Mouse (Mus musculus) hindbrain, embryonic 14.5 days (tissue): Measurements from ENCODE around the gene Map7d1. TPM values are rescaled to one million over a fixed set of nuclear protein-coding genes. Genes with fewer than 3 reads are reported as not detected.

Source experiments
- ATAC-seq: fragments of 200-750 bp; cut with Nextera tagmentation; 2 replicates; pipeline ENCODE4 v1.8.0; 2017; ENCODE audit warnings: moderate number of reproducible peaks, mild to moderate bottlenecking, moderate TSS enrichment, moderate library complexity; ENCODE audit not compliant: low FRiP score
- DNase-seq: peaks from one replicate; pipeline ENCODE4 v3.0.0-alpha.2; 2015; ENCODE audit warnings: low spot score
- H3K27ac ChIP-seq: fragments of 300-500 bp; sonication (generic); 2 replicates; pipeline ENCODE4 v1.5.1; 2014; ENCODE audit warnings: mild to moderate bottlenecking, moderate library complexity
- H3K27me3 ChIP-seq: fragments of 300-500 bp; sonication (generic); 2 replicates; pipeline ENCODE4 v1.6.1; 2014; ENCODE audit warnings: mild to moderate bottlenecking, low read length, mixed read lengths; ENCODE audit not compliant: control insufficient read depth, insufficient read depth
- H3K36me3 ChIP-seq: fragments of 300-500 bp; sonication (generic); replicated peaks from 2 replicates; pipeline ENCODE4 v1.6.1; 2014; ENCODE audit not compliant: control insufficient read depth, insufficient read depth
- H3K4me1 ChIP-seq: fragments of 300-500 bp; sonication (generic); replicated peaks from 2 replicates; pipeline ENCODE4 v1.6.1; 2014; ENCODE audit warnings: antibody characterized with exemption, low read length, mixed read lengths; ENCODE audit not compliant: control insufficient read depth, insufficient read depth
- H3K4me2 ChIP-seq: fragments of 300-500 bp; sonication (generic); replicated peaks from 2 replicates; pipeline ENCODE4 v1.6.1; 2014; ENCODE audit warnings: mild to moderate bottlenecking, moderate library complexity
- H3K4me3 ChIP-seq: fragments of 300-500 bp; sonication (generic); replicated peaks from 2 replicates; pipeline ENCODE4 v1.5.1; 2014; ENCODE audit warnings: mild to moderate bottlenecking, low read length
- H3K9ac ChIP-seq: fragments of 300-500 bp; sonication (generic); 2 replicates; pipeline ENCODE4 v1.6.1; 2014
- H3K9me3 ChIP-seq: fragments of 300-500 bp; sonication (generic); 2 replicates; pipeline ENCODE4 v1.6.1; 2016; ENCODE audit warnings: low read length; ENCODE audit not compliant: control insufficient read depth
- WGBS: fragments of 180-500 bp; shearing (Covaris S2); extraction: QIAGEN DNeasy Blood & Tissue Kit; methylation state at CpG from one replicate; pipeline ENCODE4 v1.1.7; 2014; 5-methylcytosine and 5-hydroxymethylcytosine counted together
- polyA plus RNA-seq: library from polyadenylated mRNA; unstranded; fragments of >200 nt; fragmentation: Nextera tagmentation; extraction: Ambion mirVana; gene quantifications from 2 replicates; pipeline ENCODE4 v1.2.1, GENCODE M21; 2014

Gene Map7d1
- polyA plus RNA-seq, 1 experiment from 2014 or later: 84.2 TPM

DNA sequence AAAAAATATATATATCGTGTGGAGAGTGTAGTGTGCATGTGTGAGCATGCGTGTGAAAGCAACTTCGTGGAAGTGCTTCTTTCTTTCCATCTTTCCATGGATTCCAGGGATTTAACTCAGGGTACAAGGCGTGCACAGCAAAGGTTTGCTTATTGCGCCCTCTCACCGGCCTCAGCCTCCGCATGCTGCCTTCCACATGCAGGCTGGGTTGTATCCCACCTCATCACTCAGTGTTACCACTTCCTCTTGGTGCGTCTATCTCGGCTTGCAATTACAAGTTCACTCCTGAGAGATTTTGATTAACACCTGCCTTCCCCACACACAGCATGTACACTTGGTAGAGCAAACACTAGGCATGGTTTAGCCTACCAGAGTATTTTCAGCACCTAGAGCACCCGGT lies 21.0 kb downstream of the Map7d1 start:
- no peak for ATAC-seq
- Histone ChIP-seq H3K4me1 (no peaks in the 10 kb centered on the region), H3K27me3 (no peaks in the 10 kb centered on the region), H3K27ac (no peak overlapping the region), H3K4me2 (no peak overlapping the region), H3K36me3 (peaks cover 99% of the 10 kb centered on the region), H3K9ac (no peak overlapping the region), H3K9me3 (no peaks in the 10 kb centered on the region), H3K4me3 (no peak overlapping the region)
- WGBS: 92% methylated on average over 10 of the region's 10 CpGs
- no peak for DNase-seq

DNA sequence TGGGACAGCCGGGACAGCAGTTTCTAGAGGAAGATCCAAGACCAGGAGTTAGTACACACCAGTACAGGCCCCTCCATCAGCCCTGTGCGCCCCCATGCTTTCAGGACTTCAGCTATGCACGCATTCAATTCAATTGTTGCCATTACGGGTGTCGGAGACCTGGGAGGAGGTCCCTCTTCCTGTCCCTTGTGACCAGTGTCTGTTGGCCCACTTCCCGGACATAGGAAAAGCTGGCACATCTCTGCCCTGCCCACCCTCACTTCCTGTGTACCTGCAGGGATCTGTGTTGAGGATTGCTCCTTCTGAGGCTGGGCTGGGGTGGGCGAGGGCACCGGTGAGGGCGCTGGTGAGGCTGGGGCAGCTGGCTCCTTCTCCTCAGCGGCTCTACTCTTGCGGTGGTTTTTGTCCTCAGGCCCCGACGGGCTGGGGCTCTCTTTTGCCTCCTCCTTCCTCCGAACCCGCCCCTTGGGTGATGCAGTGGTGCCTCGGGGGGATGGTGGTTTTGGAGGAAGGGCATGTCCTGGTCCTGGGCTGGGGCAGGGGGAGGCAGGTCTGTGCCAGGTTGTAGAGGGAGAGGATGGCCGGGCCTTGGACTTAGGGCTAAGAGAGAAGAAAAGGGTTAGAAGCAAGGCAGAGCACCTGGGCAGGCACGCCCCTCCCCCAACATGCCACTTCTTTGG lies 21.5 kb downstream of the Map7d1 start:
- DNase-seq (no peak), ATAC-seq (no peak)
- Histone ChIP-seq H3K4me3 (no peak overlapping the region), H3K9ac (no peak overlapping the region), H3K9me3 (no peaks in the 10 kb centered on the region), H3K4me2 (no peak overlapping the region), H3K4me1 (no peaks in the 10 kb centered on the region), H3K27ac (no peak overlapping the region), H3K27me3 (no peaks in the 10 kb centered on the region), H3K36me3 (peaks cover 99% of the 10 kb centered on the region)
- WGBS: 79% methylated on average over 18 of the region's 18 CpGs

DNA sequence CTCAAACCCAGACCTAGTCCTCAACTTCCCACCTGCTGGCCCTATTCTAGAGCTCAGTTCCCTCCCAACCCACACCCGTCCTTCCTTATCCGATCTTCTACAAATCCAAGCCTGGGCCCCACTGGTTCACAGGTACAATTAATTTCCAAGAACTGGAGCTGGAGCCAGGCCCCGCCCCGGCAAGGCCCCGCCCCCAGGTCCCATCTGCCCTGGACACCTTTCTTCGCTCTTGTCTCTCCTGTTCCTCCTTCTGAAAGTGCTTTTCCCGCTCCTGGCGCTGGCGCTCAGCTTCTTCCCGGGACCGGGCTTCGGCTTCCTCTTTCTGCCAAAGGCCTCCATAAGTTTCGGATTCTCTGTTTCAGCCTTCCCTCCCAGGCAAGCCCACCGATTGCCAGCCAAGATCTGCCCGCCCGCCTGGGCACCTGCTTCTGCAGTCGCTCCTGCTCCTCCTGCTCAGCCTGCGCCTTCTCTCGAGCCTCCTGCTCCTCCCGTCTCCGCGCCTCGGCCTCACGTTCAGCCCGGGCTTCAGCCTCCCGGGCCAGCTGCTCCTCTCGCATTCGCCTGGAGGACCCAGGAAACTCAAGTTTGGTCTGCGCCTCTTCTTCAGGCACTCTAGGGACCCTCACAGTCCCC lies 22.4 kb downstream of the Map7d1 start:
- H3K4me3 ChIP-seq: no peak overlapping the region
- H3K4me1 ChIP-seq: no peaks in the 10 kb centered on the region
- no peaks in the 10 kb centered on the region for H3K9me3 ChIP-seq
- no peak overlapping the region for H3K9ac ChIP-seq
- DNase-seq: no peak
- no peak overlapping the region for H3K4me2 ChIP-seq
- no peak overlapping the region for H3K27ac ChIP-seq
- ATAC-seq: no peak
- H3K27me3 ChIP-seq: no peaks in the 10 kb centered on the region
- peaks cover 90% of the 10 kb centered on the region for H3K36me3 ChIP-seq
- 89% methylated on average over 29 of the region's 29 CpGs for WGBS

DNA sequence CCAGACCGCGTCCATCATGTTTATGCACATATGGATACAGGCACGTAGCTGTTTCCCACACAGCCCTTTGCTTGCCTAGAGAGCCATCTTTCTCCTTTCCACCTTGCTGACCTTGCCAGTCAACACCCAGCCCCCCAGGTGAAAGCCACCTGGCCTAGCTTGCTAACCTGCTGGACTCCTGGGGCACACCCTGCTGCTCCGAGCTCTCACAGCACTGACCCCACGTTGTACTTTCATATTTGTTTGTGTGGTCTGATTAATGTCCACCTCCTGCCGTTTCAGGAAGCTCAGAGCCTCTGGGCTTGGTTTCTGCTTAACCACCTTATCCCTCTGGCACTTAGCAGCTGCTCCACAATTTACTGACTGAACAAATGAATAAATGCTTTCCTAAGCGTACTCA lies 26.2 kb downstream of the Map7d1 start:
- Histone ChIP-seq H3K27me3 (no peaks in the 10 kb centered on the region), H3K4me3 (no peak overlapping the region), H3K9ac (no peak overlapping the region), H3K4me2 (no peak overlapping the region), H3K27ac (no peak overlapping the region), H3K36me3 (peaks cover 52% of the 10 kb centered on the region), H3K4me1 (no peaks in the 10 kb centered on the region), H3K9me3 (no peaks in the 10 kb centered on the region)
- DNase-seq: no peak
- WGBS: 68% methylated on average over 7 of the region's 7 CpGs
- no peak for ATAC-seq

DNA sequence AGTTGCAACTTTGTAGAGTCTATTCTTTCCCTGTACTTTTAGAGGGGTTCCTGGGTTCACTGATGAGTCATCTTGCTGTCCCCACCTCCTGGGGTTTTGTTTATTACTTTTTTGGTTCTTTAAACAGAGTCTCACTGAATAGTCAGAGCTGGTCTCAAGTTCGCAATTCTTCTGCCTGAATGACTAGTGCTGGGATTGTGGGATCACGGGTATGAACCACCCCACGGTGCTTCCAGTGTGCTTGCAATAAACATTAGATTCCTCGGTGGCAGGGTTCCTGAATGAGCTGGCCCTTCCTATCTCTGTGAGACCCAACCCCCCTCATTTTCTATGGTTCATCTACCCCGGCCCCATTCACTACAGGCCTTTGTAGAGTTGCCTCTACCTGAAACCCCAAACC lies 28.0 kb downstream of the Map7d1 start:
- Histone ChIP-seq H3K9me3 (no peaks in the 10 kb centered on the region), H3K36me3 (peaks cover 34% of the 10 kb centered on the region), H3K4me3 (no peak overlapping the region), H3K4me2 (no peak overlapping the region), H3K9ac (no peak overlapping the region), H3K27ac (no peak overlapping the region), H3K27me3 (no peaks in the 10 kb centered on the region), H3K4me1 (no peaks in the 10 kb centered on the region)
- no peak for DNase-seq
- 17% methylated on average over 5 of the region's 5 CpGs for WGBS
- no peak for ATAC-seq

DNA sequence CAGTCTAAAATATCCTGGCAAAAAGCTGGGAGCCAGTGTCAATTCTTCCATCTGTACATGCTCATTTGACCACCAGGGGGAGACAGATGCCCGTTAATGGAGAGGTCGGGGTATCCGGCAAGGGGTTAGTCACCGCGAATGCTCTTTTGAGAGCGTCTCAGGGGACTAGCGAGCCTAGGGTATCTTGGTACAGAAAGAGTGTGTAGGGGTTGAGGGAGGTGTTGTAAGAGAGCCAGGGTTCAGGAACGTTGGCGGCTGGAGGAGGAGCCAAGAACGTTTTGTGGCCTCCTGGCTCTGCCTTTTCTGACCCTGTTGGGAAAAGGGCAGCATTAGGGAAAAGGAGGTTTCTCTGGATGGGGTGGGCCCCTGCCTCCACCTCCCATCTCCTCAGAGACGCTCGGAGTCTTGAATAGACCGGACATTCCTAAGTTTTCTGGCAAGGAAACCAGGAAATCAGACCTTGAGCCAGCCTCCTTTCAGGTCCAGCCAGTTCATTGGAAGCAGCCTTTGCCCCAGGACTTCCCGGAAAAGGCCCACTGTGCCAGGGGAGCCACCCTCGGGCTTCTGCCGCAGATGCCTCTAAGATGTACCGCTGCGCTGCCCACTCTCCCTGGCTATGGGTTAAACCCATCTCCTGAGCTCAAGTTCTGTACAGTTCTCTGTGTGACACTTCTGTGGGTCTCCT lies 28.9 kb downstream of the Map7d1 start:
- 8% methylated on average over 18 of the region's 18 CpGs for WGBS

DNA sequence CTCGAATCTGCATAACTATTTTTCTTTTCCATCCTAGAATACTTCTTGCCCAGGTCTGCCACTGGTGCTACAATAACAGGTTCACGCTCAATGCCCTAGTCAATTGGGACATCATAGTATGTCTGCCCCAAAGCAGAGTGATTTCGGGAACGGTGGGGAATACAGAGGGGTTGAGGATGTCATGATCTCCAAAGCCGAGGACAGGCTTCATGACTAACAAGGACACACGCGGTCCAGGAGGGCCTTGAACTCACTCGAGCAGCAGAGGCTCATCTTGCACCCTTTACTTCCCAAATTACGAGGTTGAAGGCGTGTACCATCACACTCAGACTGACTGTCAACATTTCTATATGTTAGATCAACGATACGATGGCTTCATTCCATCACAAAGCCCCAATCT lies 29.5 kb downstream of the Map7d1 start:
- Histone ChIP-seq H3K9ac (no peak overlapping the region; the same call in 1 of the 2 replicates), H3K27ac (no peak overlapping the region), H3K4me3 (no peak overlapping the region), H3K9me3 (no peaks in the 10 kb centered on the region), H3K4me1 (no peaks in the 10 kb centered on the region), H3K4me2 (peak overlapping the region; percentile 47; the same call in 1 of the 2 replicates), H3K36me3 (peaks cover 19% of the 10 kb centered on the region), H3K27me3 (no peaks in the 10 kb centered on the region)
- ATAC-seq (peak; percentile 39; the same call in 1 of the 2 replicates), DNase-seq (no peak)
- 58% methylated on average over 12 of the region's 12 CpGs for WGBS

More for the DNA sequence above, 28.9 kb downstream of the Map7d1 start:
- ATAC-seq (peak; percentile 81; the same call in 1 of the 2 replicates), DNase-seq (peak; percentile 93)
- peak overlapping the region; percentile 47 for H3K4me2 ChIP-seq
- no peaks in the 10 kb centered on the region for H3K27me3 ChIP-seq
- peak overlapping the region; percentile 9; the same call in 1 of the 2 replicates for H3K4me3 ChIP-seq
- H3K9ac ChIP-seq: peak overlapping the region; percentile 21; the same call in 1 of the 2 replicates
- H3K36me3 ChIP-seq: peaks cover 25% of the 10 kb centered on the region
- no peaks in the 10 kb centered on the region for H3K9me3 ChIP-seq
- H3K4me1 ChIP-seq: no peaks in the 10 kb centered on the region
- H3K27ac ChIP-seq: no peak overlapping the region

DNA sequence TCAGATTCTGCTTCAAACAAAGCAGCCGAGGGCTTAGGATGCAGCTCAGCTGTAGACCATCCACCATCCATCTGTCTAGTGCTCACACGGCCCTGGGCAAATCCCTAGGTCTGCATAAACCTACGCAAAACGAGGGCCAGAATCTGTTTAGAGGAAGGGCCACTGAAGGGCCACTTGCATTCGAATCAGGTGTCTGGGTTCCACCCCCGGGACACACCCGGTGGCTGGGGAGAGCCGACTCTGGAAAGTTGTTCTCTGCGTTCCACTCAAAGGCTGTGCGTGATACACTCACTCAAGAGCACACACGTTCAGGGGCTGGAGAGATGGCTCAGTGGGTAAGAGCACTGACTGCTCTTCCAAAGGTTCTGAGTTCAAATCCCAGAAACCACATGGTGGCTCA lies 33.5 kb downstream of the Map7d1 start:
- ATAC-seq (no peak), DNase-seq (no peak)
- WGBS: 86% methylated on average over 11 of the region's 11 CpGs
- Histone ChIP-seq H3K9ac (no peak overlapping the region), H3K4me2 (no peak overlapping the region), H3K27me3 (no peaks in the 10 kb centered on the region), H3K4me1 (no peaks in the 10 kb centered on the region), H3K36me3 (no peaks in the 10 kb centered on the region), H3K4me3 (no peak overlapping the region), H3K9me3 (no peaks in the 10 kb centered on the region), H3K27ac (no peak overlapping the region)

DNA sequence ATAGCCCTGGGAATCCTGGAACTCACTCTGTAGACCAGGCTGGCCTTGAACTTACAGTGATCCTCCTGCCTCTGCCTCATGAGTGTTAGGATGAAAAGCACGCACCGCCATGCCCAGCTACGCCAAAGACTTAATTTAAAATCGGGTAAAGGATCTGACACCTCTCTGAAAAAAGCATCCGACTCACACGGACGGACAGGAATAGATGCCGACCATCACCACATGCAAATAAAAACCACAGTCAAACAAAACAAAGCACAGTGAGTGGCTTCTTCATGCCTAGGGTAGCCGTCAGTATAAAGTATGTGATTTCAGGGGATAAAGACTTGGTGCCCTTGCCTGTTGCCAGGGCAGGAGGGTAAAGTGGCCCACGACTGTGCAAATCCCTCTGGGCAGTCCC lies 36.1 kb downstream of the Map7d1 start:
- DNase-seq (no peak), ATAC-seq (no peak)
- H3K27ac ChIP-seq: no peak overlapping the region
- no peaks in the 10 kb centered on the region for H3K27me3 ChIP-seq
- WGBS: 87% methylated on average over 10 of the region's 10 CpGs
- no peak overlapping the region for H3K9ac ChIP-seq
- H3K4me2 ChIP-seq: no peak overlapping the region
- no peaks in the 10 kb centered on the region for H3K36me3 ChIP-seq
- no peak overlapping the region for H3K4me3 ChIP-seq
- no peaks in the 10 kb centered on the region for H3K9me3 ChIP-seq
- no peaks in the 10 kb centered on the region for H3K4me1 ChIP-seq
